Mouse (Mus musculus) heart, postnatal 36 days (tissue): Measurements from ENCODE around the gene Ofcc1. TPM values are rescaled to one million over a fixed set of nuclear protein-coding genes. Genes with fewer than 3 reads are reported as not detected.

Source experiments
- DNase-seq, 2 experiments: peaks; one replicate each; pipeline ENCODE4 v3.0.0; 2021 to 2022
- intact Hi-C: fragments of 180-260 bp; cut with DNase I; formaldehyde crosslinking; loops from one replicate; pipeline ENCODE4 v1.15.1; 2025
- total RNA-seq, 2 experiments: library from RNA; stranded (reverse); gene quantifications; 2 replicates each; pipeline ENCODE4 v1.2.3; 2021

The Ofcc1 gene
- total RNA-seq = not detected

GRCm38 (mm10) chr13:40361288-40361687, at the start of gene Ofcc1:
Ofcc1 (minus strand) TSS chr13:40361450.
- DNase-seq = no peak
- intact Hi-C loops = no loop called here

- DNase-seq = no peak
- intact Hi-C loops = no loop called here
Observed at GRCm38 (mm10) chr13:40390120-40390519, 28.9 kb upstream of the Ofcc1 start.

- intact Hi-C loops = no loop called here
- no peak for DNase-seq
Observed at GRCm38 (mm10) chr13:40387446-40387845, 26.2 kb upstream of the Ofcc1 start.

- intact Hi-C loops = no loop called here
- no peak for DNase-seq
Observed at GRCm38 (mm10) chr13:40384962-40385361, 23.7 kb upstream of the Ofcc1 start.

- no peak for DNase-seq
- intact Hi-C loops = no loop called here
Observed at GRCm38 (mm10) chr13:40376773-40377172, 15.5 kb upstream of the Ofcc1 start.

- DNase-seq = no peak
- intact Hi-C loops = no loop called here
Observed at GRCm38 (mm10) chr13:40366762-40367161, 5.5 kb upstream of the Ofcc1 start.

GRCm38 (mm10) chr13:40364855-40365254, 3.6 kb upstream of the Ofcc1 start:
- DNase-seq = no peak
- intact Hi-C loops = no loop called here

GRCm38 (mm10) chr13:40360692-40361091, 558 bp downstream of the Ofcc1 start:
- intact Hi-C loops = no loop called here
- DNase-seq = no peak

- no peak for DNase-seq
- intact Hi-C loops = no loop called here
Observed at GRCm38 (mm10) chr13:40347045-40347444, 14.2 kb downstream of the Ofcc1 start.

- intact Hi-C loops = no loop called here
Observed at GRCm38 (mm10) chr13:40323301-40323700, 37.9 kb downstream of the Ofcc1 start.

GRCm38 (mm10) chr13:40320814-40321525, 40.3 kb downstream of the Ofcc1 start:
- intact Hi-C loops = no loop called here
- no peak for DNase-seq

More at GRCm38 (mm10) chr13:40323301-40323700, 37.9 kb downstream of the Ofcc1 start:
- DNase-seq = no peak

- no peak for DNase-seq
- intact Hi-C loops = no loop called here
Observed at GRCm38 (mm10) chr13:40317731-40318130, 43.5 kb downstream of the Ofcc1 start.

GRCm38 (mm10) chr13:40315158-40315792, 46.0 kb downstream of the Ofcc1 start:
- no peak for DNase-seq
- intact Hi-C loops = no loop called here

GRCm38 (mm10) chr13:40292891-40293290, 68.4 kb downstream of the Ofcc1 start:
- intact Hi-C loops = no loop called here
- DNase-seq = no peak

GRCm38 (mm10) chr13:40290846-40291245, 70.4 kb downstream of the Ofcc1 start:
- no peak for DNase-seq
- intact Hi-C loops = no loop called here

- intact Hi-C loops = no loop called here
- DNase-seq = no peak
Observed at GRCm38 (mm10) chr13:40288650-40289049, 72.6 kb downstream of the Ofcc1 start.

- intact Hi-C loops = no loop called here
Observed at GRCm38 (mm10) chr13:40287266-40288002, 73.8 kb downstream of the Ofcc1 start.

GRCm38 (mm10) chr13:40285234-40285791, 75.9 kb downstream of the Ofcc1 start:
- no peak for DNase-seq
- intact Hi-C loops = no loop called here

More at GRCm38 (mm10) chr13:40287266-40288002, 73.8 kb downstream of the Ofcc1 start:
- DNase-seq = no peak

GRCm38 (mm10) chr13:40280616-40281015, 80.6 kb downstream of the Ofcc1 start:
- no peak for DNase-seq
- intact Hi-C loops = no loop called here

- intact Hi-C loops = no loop called here
- DNase-seq = no peak
Observed at GRCm38 (mm10) chr13:40267546-40267945, 93.7 kb downstream of the Ofcc1 start.

- intact Hi-C loops = no loop called here
Observed at GRCm38 (mm10) chr13:40263087-40263807, 98.0 kb downstream of the Ofcc1 start.

More at GRCm38 (mm10) chr13:40263087-40263807, 98.0 kb downstream of the Ofcc1 start:
- no peak for DNase-seq
